Mouse (Mus musculus) heart, postnatal 10 days (tissue): ENCODE measurements around the gene 4930404N11Rik. TPM values are rescaled to one million over a fixed set of nuclear protein-coding genes. Genes with fewer than 3 reads are reported as not detected.

Experiments used
- DNase-seq, 2 experiments: peaks; one replicate each; pipeline ENCODE4 v3.0.0; 2021
- intact Hi-C: fragments of 180-260 bp; cut with DNase I; formaldehyde crosslinking; loops from one replicate; pipeline ENCODE4 v1.15.1; 2025
- microRNA-seq, 2 experiments: library from miRNA; unstranded; fragments of <30 nt; microRNA quantifications; one replicate each; pipeline ENCODE4 v1.2.0; 2022
- total RNA-seq, 2 experiments: library from RNA; stranded (reverse); gene quantifications; 2 replicates each; pipeline ENCODE4 v1.2.3; 2021

The 4930404N11Rik gene
- total RNA-seq, 2 experiments from 2014 or later, result 0.42 to 1.1 TPM

DNA sequence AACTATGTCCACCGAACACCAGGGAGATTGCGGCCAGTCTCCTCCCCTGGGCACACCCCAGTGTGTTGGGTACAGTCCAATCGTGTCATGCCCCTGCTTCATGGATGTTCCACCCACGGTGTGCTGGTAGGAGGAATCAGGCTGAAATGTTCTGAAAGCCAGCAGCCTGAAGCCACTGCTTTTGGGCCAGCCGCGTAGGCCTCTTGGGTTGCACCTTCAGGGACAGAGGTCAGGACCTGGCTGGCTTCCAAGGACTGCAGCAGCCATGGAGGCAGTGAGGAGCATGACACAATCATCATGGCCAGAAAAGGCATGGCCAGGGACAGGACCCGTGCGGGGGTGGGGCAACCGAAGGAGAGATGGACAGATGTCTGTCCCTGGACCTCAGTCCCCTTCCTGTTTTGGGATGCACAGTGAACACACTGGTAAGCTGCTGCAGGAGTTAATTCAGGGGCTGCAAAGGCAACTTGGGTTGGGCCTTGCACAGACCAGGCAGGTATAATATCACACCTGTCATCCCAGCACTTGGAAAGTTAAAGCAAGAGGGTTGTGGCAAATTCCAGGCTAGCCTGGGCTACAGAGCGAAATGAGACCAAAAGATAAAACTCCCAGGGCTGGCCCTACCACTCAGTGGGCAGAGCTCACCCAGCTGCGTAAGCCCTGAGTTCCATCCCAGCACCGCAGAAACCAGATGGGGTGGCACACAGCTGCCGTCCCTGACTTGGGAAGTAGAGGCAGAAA is 46.9 kb downstream of the 4930404N11Rik start:
- intact Hi-C loops, result no loop called here
- DNase-seq, result peak in 1 of 2 experiments; percentile 44

DNA sequence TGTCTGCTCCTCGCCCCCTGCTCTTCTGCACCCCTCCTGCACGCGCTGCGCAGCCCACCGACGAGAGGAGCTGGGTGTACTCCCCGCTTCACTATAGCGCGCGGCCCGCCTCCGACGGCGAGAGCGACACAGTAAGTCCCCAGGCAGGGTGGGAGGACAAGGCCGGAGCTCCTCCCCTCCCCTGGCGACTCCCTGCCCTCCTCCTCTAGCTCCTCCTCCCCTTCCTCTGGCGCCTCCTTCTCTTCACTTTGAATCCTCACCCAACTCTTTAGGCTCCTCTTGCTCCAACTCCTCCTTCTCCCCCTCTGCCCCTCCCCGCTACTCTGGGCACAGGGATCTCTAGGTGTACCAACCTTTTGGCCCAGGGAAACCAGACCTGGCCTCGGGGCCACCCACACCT is 48.3 kb downstream of the 4930404N11Rik start:
- intact Hi-C loops, result loop anchor here (2.0 kb wide), 1 partner anchor 28 kb away; no protein-coding TSS in a partner anchor
- peak in 1 of 2 experiments; percentile 46 for DNase-seq

DNA sequence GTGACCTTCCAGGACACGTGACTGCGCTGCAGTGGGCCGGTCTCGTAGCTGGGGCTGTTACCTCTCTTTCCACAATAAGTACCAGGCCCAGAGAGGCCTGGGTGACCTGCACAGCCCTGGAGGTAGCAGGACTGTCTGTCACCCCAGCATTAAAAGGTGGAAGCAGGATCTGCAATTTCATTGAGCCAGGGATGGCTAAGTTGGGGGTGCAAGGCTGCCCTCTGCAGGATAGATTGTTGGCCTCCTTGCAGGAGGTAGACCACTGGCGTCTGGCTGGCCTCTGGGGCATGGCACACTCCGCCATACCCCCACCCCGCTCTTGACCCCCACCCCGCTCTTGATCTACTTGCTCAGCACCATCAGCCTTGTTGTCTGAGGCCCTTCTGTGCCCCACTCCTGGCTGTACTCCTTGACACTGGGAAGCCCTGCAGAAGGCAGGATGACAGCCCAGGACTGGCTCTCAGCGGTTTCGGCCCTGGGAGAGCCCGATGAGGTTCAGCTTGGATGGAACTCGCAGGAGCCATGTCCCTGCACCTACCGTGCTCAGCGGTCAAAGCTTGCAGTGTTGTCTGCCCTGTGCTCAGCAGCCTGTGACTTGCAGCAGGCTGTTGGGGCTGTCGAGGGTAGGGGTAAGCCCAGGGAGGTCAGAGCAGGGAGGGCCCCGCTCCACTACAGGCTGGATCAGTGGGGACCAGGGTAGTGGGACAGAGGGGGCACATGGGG is 49.1 kb downstream of the 4930404N11Rik start:
- peak in 1 of 2 experiments; percentile 48 for DNase-seq
- intact Hi-C loops, result loop anchor here (2.0 kb wide), 1 partner anchor 28 kb away; no protein-coding TSS in a partner anchor

DNA sequence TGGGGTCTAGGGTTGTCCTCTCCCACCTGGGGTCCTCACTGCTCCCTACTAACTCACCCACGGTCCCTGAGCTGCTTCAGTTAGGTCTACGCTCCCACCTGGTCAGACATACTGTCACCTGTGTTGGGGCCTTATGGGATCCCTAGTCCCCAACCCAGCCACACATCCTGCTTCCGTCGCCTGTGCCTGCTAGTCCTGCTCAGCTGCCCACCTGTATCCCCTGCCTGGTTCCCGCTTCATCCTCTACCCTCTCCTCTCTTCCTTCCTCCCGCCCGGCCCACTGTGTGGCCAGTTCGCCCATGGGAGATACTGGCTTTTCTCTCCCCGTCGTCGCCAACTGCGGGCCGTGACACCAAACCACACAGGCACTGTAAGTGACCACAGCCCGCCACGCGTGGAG is 50.0 kb downstream of the 4930404N11Rik start:
- intact Hi-C loops, result no loop called here

DNA sequence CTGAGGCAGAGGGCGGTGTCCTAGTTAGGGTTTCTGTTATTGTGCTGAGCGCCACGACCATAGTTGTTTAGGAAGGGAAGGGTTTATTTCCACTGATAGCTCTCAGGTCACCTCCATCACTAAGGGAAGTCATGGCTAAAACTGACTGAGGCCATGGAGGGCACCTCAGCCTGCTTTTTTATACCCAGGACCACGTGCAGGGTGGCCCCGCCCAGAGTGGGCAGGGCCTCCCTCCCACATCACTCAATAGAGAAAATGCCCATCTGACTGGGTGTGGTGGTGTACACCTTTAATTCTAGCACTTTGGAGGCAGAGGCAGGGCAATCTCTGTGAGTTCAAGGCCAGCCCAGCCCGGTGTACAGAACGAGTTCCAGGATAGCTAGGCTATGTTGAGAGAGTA is 51.4 kb downstream of the 4930404N11Rik start:
- intact Hi-C loops, result no loop called here
- no peak for DNase-seq

More for the DNA sequence above, 50.0 kb downstream of the 4930404N11Rik start:
- no peak for DNase-seq

DNA sequence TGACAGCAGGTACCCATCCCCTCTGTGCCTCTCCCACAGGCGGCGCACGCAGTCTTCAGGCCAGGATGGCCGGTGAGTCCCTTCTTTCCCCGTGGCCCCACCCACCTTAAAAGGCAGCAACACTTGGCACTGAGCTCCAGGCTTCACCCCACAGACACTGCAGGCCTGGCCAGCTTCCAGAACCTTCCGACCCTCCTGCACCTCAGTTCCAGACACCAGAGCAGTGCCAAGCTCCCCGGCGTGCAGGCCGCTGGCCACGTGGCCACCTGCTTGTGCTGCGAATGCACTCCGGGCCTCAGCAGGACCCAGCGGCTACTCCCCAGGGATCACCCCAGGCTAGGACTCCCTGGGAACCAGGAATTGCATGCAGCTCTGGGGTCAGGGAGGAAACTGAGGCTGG is 52.0 kb downstream of the 4930404N11Rik start:
- intact Hi-C loops, result no loop called here
- DNase-seq, result no peak

Small RNAs within 50 kb of the gene (microRNA-seq; reads per million reads assigned to microRNA genes)
- gene Mir6913, result 0.24 to 0.70 reads per million in 2 experiments

Other genes with a start within 250 kb of the 4930404N11Rik start
- 10 to 100 TPM; 43.7 to 48.0 TPM for gene Zbtb7a, start 230.6 kb downstream of the 4930404N11Rik start, total RNA-seq
- gene Pias4, start 197.9 kb downstream of the 4930404N11Rik start, total RNA-seq, result 10 to 100 TPM; 14.7 to 17.8 TPM
- 1,000 to 10,000 TPM; 1,333 to 1,385 TPM for gene Eef2, start 189.2 kb downstream of the 4930404N11Rik start, total RNA-seq
- gene Dapk3, start 182.8 kb downstream of the 4930404N11Rik start, total RNA-seq, result 10 to 100 TPM; 33.3 to 39.1 TPM
- gene 4930442H23Rik, start 182.0 kb downstream of the 4930404N11Rik start, total RNA-seq, result not detected
- gene Nmrk2, start 163.8 kb downstream of the 4930404N11Rik start, total RNA-seq, result 10 to 100 TPM; 11.6 to 16.5 TPM
- gene Atcay, start 135.0 kb downstream of the 4930404N11Rik start, total RNA-seq, result under 1 TPM; 0.24 to 0.30 TPM
- 1 to 10 TPM; 3.8 TPM for gene Zfr2, start 132.7 kb downstream of the 4930404N11Rik start, total RNA-seq
- under 1 TPM; 0.27 to 0.38 TPM for gene Matk, start 112.9 kb downstream of the 4930404N11Rik start, total RNA-seq
- gene Mrpl54, start 98.9 kb downstream of the 4930404N11Rik start, total RNA-seq, result 100 to 1,000 TPM in 1 of 2 experiments, 10 to 100 TPM in 1; 93.4 to 108 TPM
- 10 to 100 TPM; 66.5 to 68.3 TPM for gene Apba3, start 98.9 kb downstream of the 4930404N11Rik start, total RNA-seq
- gene Tjp3, start 74.2 kb downstream of the 4930404N11Rik start, total RNA-seq, result under 1 TPM; 0.14 to 0.37 TPM
- gene Pip5k1c, start 72.9 kb downstream of the 4930404N11Rik start, total RNA-seq, result 10 to 100 TPM; 43.2 to 46.4 TPM
- gene Cactin, start 44.7 kb downstream of the 4930404N11Rik start, total RNA-seq, result 10 to 100 TPM; 21.0 to 23.6 TPM
- 1 to 10 TPM; 7.7 to 8.5 TPM for gene Tbxa2r, start 37.1 kb downstream of the 4930404N11Rik start, total RNA-seq
- gene Gipc3, start 22.6 kb downstream of the 4930404N11Rik start, total RNA-seq, result 1 to 10 TPM; 4.8 to 6.1 TPM
- 100 to 1,000 TPM in 1 of 2 experiments, 10 to 100 TPM in 1; 88.1 to 105 TPM for gene Hmg20b, start 15.3 kb downstream of the 4930404N11Rik start, total RNA-seq
- gene Mfsd12, start 8.3 kb downstream of the 4930404N11Rik start, total RNA-seq, result 10 to 100 TPM; 11.6 to 14.4 TPM
- gene Fzr1, start 12.7 kb upstream of the 4930404N11Rik start, total RNA-seq, result 10 to 100 TPM; 39.7 to 41.2 TPM
- 10 to 100 TPM; 53.2 to 57.5 TPM for gene Dohh, start 18.6 kb upstream of the 4930404N11Rik start, total RNA-seq
- gene Gm48551, start 18.6 kb upstream of the 4930404N11Rik start, total RNA-seq, result under 1 TPM; 0.74 to 0.87 TPM
- under 1 TPM; 0.77 to 0.98 TPM for gene Gm48552, start 23.2 kb upstream of the 4930404N11Rik start, total RNA-seq
- gene Smim24, start 27.2 kb upstream of the 4930404N11Rik start, total RNA-seq, result 1 to 10 TPM; 1.3 to 2.2 TPM
- gene Nfic, start 89.8 kb upstream of the 4930404N11Rik start, total RNA-seq, result 100 to 1,000 TPM; 139 to 163 TPM
- under 1 TPM; 0.32 to 0.48 TPM for gene Celf5, start 116.9 kb upstream of the 4930404N11Rik start, total RNA-seq
- gene Ncln, start 130.6 kb upstream of the 4930404N11Rik start, total RNA-seq, result 10 to 100 TPM; 64.0 to 65.0 TPM
- gene S1pr4, start 134.3 kb upstream of the 4930404N11Rik start, total RNA-seq, result under 1 TPM; 0.86 to 0.87 TPM
- under 1 TPM; 0.60 to 0.74 TPM for gene Gna15, start 158.4 kb upstream of the 4930404N11Rik start, total RNA-seq
- 10 to 100 TPM; 59.2 to 60.6 TPM for gene Gna11, start 179.4 kb upstream of the 4930404N11Rik start, total RNA-seq
- gene Aes, start 193.7 kb upstream of the 4930404N11Rik start, total RNA-seq, result 100 to 1,000 TPM; 867 to 890 TPM
- 10 to 100 TPM in 1 of 2 experiments, 1 to 10 TPM in 1; 8.1 to 11.2 TPM for gene Tle2, start 208.7 kb upstream of the 4930404N11Rik start, total RNA-seq
- 10 to 100 TPM; 10.2 to 11.1 TPM for gene Tle6, start 235.3 kb upstream of the 4930404N11Rik start, total RNA-seq
- gene BC025920, start 240.5 kb upstream of the 4930404N11Rik start, total RNA-seq, result 1 to 10 TPM; 1.3 to 1.4 TPM